Mouse (Mus musculus) neural tube, embryonic 14.5 days (tissue): ENCODE data around the gene Cdkn1b. TPM values are rescaled to one million over a fixed set of nuclear protein-coding genes. Genes with fewer than 3 reads are reported as not detected.

ENCODE experiments used
- ATAC-seq: fragments of 200-750 bp; cut with Nextera tagmentation; 2 replicates; pipeline ENCODE4 v1.8.0; 2017; ENCODE audit warnings: low read depth, mild to moderate bottlenecking, moderate TSS enrichment, moderate library complexity
- H3K27ac ChIP-seq: fragments of 300-500 bp; sonication (generic); 2 replicates; pipeline ENCODE4 v1.5.1; 2014; ENCODE audit warnings: low read depth, mild to moderate bottlenecking, control low read depth, low read length, moderate library complexity, mixed read lengths
- H3K27me3 ChIP-seq: fragments of 300-500 bp; sonication (generic); 2 replicates; pipeline ENCODE4 v1.6.1; 2014; ENCODE audit warnings: low read length; ENCODE audit not compliant: control insufficient read depth, insufficient read depth
- H3K36me3 ChIP-seq: fragments of 300-500 bp; sonication (generic); 2 replicates; pipeline ENCODE4 v1.6.1; 2014; ENCODE audit warnings: low read length, mixed read lengths; ENCODE audit not compliant: control insufficient read depth, insufficient read depth
- H3K4me1 ChIP-seq: fragments of 300-500 bp; sonication (generic); 2 replicates; pipeline ENCODE4 v1.6.1; 2014; ENCODE audit warnings: low read length; ENCODE audit not compliant: control insufficient read depth, insufficient read depth
- H3K4me2 ChIP-seq: fragments of 300-500 bp; sonication (generic); 2 replicates; pipeline ENCODE4 v1.6.1; 2014; ENCODE audit warnings: mild to moderate bottlenecking, low read depth, low read length, control low read depth
- H3K4me3 ChIP-seq: fragments of 300-500 bp; sonication (generic); 2 replicates; pipeline ENCODE4 v1.5.1; 2014; ENCODE audit warnings: low read depth, low read length, control low read depth, mixed read lengths
- H3K9ac ChIP-seq: fragments of 300-500 bp; sonication (generic); replicated peaks from 2 replicates; pipeline ENCODE4 v1.6.1; 2014; ENCODE audit warnings: low read depth, mild to moderate bottlenecking, control low read depth, low read length, mixed read lengths
- H3K9me3 ChIP-seq: fragments of 300-500 bp; sonication (generic); 2 replicates; pipeline ENCODE4 v1.6.1; 2016; ENCODE audit warnings: low read length; ENCODE audit not compliant: control insufficient read depth
- WGBS: fragments of 180-500 bp; shearing (Covaris S2); extraction: QIAGEN DNeasy Blood & Tissue Kit; methylation state at CpG from one replicate; pipeline ENCODE4 v1.1.7; 2014; 5-methylcytosine and 5-hydroxymethylcytosine counted together
- polyA plus RNA-seq: library from polyadenylated mRNA; unstranded; fragments of >200 nt; fragmentation: Nextera tagmentation; extraction: Ambion mirVana; gene quantifications from 2 replicates; pipeline ENCODE4 v1.2.1, GENCODE M21; 2014

Cdkn1b gene
- polyA plus RNA-seq, 1 experiment from 2014 or later: 17.5 TPM

DNA sequence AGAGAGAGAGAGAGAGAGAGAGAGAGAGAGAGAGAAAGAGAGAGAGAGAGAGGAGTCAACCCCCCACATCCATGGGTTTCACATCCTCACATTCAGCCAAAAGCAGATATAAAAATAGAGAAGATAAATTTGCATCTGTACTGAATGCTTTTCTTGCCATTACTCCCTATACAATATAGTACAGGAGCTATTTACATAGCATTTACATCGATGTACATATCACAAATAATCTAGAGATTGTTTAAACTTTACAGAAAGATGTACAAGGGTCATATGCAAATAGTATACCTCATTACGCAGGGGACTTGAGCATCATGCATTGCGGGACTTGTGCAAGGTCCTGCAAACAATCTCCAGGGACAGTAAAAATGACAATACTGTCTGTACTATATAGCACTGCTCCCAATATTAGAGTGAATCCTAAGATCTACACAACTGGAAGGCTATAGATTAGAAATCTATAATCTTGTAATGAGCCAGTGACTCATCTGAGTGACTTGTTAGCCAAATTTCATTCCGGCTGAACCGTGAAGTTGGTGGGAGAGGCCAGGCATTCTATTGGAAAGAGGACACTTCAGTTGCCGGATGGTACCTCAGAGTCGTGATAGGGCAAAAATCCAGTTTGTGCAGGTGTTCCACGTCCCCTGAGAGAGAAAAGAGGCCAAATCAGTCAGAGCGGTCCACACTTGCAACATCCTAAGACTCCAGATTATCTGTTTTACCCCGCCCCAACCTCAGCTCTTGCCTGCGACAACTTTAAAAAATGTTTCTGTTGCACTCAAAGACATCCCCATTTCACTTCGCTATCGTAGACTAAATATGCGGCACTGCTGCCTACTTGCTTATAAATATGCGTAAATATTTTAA is 23.4 kb upstream of the Cdkn1b start:
- 60% methylated on average over 15 of the region's 15 CpGs for WGBS
- peak overlapping the region; percentile 50 for H3K4me2 ChIP-seq
- H3K4me3 ChIP-seq: peak overlapping the region; percentile 42
- H3K27ac ChIP-seq: no peak overlapping the region
- no peaks in the 10 kb centered on the region for H3K36me3 ChIP-seq
- peaks cover 6% of the 10 kb centered on the region; the same call in 1 of the 2 replicates for H3K4me1 ChIP-seq
- peak overlapping the region; percentile 80; the same call in 1 of the 2 replicates for H3K9ac ChIP-seq
- H3K27me3 ChIP-seq: no peaks in the 10 kb centered on the region
- no peak for ATAC-seq
- no peaks in the 10 kb centered on the region for H3K9me3 ChIP-seq

DNA sequence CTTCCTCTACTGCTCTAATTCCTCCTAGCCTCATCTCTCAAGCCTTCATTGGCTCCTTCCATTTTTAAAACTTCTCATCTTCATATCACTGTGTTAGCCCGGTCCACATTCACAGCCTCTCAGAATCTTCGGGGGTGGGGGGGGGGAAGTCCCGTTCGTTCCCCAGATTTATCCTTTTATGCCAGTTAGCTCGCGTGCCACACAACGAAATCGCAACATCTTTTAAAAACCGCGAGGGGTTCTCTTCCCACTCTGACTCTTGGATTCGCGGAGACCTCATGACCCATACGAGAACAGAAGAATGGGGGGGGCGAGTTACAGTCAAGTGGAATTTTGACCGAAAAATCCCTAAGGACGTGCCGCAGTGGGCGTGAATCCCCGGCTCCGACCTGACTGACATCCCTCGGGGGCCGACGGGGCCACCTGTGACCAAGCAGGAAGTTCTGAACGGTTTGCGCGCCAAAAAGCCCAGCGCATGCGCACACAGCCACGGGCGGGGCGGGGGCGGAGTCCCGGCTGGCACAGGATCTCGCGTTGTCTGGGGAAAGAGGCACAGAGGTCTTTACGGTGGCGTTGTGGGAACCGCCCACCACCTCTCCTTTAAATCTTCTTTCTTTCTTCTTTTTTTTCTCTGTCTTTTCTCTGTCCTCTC is 22.6 kb upstream of the Cdkn1b start:
- WGBS: under 1% methylated on average over 38 of the region's 38 CpGs
- Histone ChIP-seq H3K9me3 (no peaks in the 10 kb centered on the region), H3K4me2 (peak overlapping the region; percentile 50), H3K4me1 (peaks cover 6% of the 10 kb centered on the region; the same call in 1 of the 2 replicates), H3K4me3 (peak overlapping the region; percentile 42), H3K27ac (peak overlapping the region; percentile 99), H3K36me3 (no peaks in the 10 kb centered on the region), H3K27me3 (no peaks in the 10 kb centered on the region), H3K9ac (peak overlapping the region; percentile 80)
- ATAC-seq: peak; percentile 93

DNA sequence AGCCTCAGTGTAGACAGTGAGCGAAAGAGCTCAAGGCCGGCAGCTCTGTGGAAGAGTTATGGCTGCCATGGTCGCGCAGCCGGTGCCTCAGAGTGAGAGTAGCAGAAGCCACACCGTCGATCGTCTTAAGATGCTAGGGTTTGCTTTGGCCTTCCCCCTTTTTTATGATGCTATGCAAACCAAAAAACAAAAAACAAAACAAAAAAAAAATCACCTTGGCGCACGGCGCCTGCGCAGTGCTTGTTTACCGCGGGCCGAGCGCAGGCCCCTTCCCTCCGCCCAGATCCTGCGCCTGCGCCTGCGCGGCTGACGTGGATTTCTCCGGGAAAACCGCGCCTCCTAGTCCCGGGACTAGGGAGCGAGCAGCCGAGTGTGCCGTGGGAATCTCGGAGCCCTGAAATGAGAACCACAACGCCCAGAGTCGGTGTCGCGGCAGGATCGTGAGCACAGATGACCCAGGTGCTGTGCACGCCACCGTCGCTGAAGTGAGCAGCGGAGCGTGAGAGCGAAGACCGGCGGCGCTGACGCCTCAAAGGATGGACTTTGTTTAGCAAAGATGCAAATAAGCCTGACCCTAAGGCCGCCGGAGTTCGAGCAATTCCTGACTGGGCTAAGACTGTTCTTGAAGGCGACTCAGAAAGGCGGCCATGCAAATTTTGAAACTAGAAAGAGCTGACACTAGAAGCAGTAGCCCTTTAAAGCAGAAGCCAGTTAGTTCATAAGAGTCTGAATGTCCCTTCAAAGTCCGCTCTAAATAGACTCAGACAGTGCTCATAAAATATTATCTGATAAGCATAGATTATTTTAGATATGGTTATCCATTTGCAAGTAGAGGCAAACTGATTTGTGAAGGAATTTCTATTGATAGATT is 21.9 kb upstream of the Cdkn1b start, which contains the start of gene Gpr19:
Gene Gpr19, minus strand, starts transcription at position 484 of the 871 bp plus-strand sequence.
- Histone ChIP-seq H3K9me3 (no peaks in the 10 kb centered on the region), H3K4me1 (peaks cover 6% of the 10 kb centered on the region; the same call in 1 of the 2 replicates), H3K9ac (peak within 1 kb of the TSS; percentile 80), H3K27me3 (no peaks in the 10 kb centered on the region), H3K4me2 (peak within 1 kb of the TSS; percentile 50), H3K36me3 (no peaks in the 10 kb centered on the region), H3K27ac (peak within 1 kb of the TSS; percentile 99), H3K4me3 (peak within 1 kb of the TSS; percentile 42)
- ATAC-seq: peak; percentile 93
- WGBS: under 1% methylated on average over 51 of the region's 51 CpGs

DNA sequence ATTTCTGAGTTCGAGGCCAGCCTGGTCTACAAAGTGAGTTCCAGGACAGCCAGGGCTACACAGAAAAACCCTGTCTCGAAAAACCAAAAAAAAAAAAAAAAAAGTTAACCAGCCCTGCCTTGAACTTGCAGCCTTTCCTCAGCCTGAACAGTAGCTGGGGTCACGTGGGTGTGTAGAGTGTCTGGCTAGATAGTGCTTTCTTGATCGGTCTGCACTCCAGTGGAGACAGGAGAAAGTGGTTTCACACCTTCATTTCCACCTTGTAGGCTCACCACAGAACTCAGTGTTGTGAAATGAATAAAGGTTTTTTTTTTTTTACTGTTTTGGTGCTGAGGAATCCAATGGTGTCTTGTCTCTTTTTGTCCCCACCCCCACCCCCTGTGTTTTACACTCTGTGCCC is 16.8 kb upstream of the Cdkn1b start:
- Histone ChIP-seq H3K4me1 (peaks cover 6% of the 10 kb centered on the region; the same call in 1 of the 2 replicates), H3K4me3 (no peak overlapping the region), H3K27me3 (no peaks in the 10 kb centered on the region), H3K4me2 (no peak overlapping the region), H3K27ac (no peak overlapping the region), H3K9me3 (no peaks in the 10 kb centered on the region), H3K9ac (no peak overlapping the region), H3K36me3 (no peaks in the 10 kb centered on the region)
- 89% methylated on average over 4 of the region's 4 CpGs for WGBS
- ATAC-seq: no peak

DNA sequence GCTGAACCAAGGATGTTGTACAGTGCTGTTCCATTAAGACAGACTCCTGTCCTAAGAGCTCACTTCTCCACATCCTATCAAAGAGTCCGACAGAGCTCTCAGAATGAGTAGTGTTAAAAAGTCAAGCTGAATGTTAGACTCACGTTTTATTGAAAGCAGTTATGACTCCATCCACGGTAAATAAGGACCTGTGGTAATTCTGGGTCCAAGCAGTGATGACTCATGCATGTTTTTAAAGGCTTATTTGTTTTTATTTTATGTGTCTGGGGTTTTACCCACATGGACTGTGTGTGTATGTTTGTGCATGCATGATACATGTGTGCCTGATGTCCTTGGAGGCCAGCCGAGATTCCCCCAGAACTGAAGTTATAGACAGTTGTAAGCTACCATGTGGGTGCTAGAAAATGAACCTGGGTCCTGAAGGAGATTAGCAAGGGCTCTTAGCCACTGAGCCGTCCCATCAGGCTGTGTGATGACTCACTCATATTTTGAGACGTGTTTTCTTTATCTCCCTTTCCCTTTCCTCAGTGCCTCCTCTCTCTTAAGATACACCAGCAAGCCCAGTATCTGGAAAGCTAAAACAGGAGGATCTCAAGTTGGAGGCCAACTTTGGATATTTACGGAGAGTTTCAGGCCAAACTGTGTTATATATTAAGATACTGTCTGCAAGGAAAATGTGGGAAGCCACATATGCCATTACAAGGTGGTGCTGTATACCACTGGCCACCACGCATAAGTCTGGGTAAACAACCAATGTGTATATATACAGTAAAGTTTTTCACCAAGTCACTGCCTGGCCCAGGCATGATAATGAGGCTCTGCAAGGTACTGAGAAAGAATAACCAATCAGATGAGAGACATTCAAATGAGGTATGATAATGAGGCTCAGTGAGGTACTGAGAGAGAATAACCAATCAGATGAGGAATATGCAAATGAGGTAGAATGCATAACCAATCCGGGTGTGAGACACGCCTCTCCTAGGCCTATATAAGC is 16.0 kb upstream of the Cdkn1b start:
- no peak overlapping the region for H3K4me3 ChIP-seq

DNA sequence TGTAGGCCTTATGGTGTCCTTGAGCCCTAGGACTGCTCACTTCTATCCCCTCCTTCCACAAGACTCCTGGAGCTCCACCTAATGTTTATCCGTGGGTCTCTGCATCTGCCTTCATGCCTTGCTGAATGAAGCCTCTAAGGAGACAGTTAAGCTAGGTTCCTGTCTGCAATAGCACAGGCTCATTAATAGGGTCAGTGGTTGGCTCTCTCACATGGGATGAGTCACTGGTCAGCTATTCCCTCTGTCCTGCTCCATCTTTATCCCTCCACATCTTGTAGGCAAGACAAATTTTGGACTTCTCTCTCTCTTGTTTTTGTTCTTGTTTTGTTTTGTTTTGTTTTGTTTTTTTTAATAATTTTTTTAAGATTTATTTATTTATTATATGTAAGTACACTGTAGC is 14.4 kb upstream of the Cdkn1b start:
- ATAC-seq: no peak
- no peaks in the 10 kb centered on the region for H3K36me3 ChIP-seq
- no peaks in the 10 kb centered on the region for H3K27me3 ChIP-seq
- H3K27ac ChIP-seq: no peak overlapping the region
- no peak overlapping the region for H3K4me2 ChIP-seq
- no peak overlapping the region for H3K9ac ChIP-seq
- H3K4me1 ChIP-seq: no peaks in the 10 kb centered on the region
- no peaks in the 10 kb centered on the region for H3K9me3 ChIP-seq
- 90% methylated on average over 1 of the region's 1 CpGs for WGBS
- no peak overlapping the region for H3K4me3 ChIP-seq

More for the DNA sequence above, 16.0 kb upstream of the Cdkn1b start:
- Histone ChIP-seq H3K36me3 (no peaks in the 10 kb centered on the region), H3K9me3 (no peaks in the 10 kb centered on the region), H3K4me2 (no peak overlapping the region), H3K27ac (no peak overlapping the region), H3K4me1 (peaks cover 5% of the 10 kb centered on the region; the same call in 1 of the 2 replicates), H3K27me3 (no peaks in the 10 kb centered on the region), H3K9ac (no peak overlapping the region)
- 95% methylated on average over 10 of the region's 10 CpGs for WGBS
- ATAC-seq: no peak

DNA sequence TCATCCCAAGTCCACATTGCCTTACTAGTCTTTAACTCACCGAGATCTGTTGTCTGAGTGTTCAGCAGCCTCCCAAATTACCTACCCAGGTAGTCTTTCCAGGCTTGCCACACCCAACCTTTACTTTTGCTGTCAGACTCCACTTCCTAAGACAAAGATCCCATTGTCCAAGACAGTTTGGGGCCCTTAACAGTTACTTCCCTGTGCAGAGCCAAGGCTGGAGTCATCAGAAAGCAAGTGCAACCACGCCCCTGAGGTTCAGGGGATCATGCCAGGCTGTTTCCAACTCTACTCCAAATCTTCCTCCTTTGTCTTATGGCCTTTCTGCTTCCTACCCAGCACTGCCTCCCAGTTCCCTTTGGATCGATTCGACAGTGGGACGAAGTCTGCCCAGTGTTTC is 5.7 kb upstream of the Cdkn1b start:
- no peak overlapping the region for H3K4me3 ChIP-seq
- H3K27me3 ChIP-seq: no peaks in the 10 kb centered on the region
- no peak for ATAC-seq

DNA sequence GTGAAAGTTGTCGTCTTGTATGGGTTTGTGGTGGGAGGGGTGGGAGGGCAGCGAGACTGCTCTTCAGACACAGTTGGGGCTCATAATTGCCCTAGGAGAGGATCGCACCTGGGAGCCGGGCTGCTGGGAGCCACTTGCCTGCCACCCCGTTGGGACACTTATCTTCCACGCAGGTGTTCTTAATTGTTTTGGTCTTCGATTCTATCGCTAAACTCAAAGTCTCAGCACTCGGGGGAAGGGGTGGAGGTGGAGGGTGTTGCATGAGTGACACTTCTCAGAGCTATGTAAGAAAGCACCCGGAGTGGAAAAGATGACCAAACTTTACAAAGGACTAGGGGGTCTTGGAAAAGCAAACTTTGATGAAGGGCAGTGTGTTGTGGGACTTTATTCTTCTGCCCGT is 3.6 kb upstream of the Cdkn1b start:
- Histone ChIP-seq H3K27me3 (no peaks in the 10 kb centered on the region), H3K4me1 (peaks cover 10% of the 10 kb centered on the region; the same call in 1 of the 2 replicates), H3K27ac (no peak overlapping the region), H3K4me2 (peak overlapping the region; percentile 51), H3K9me3 (no peaks in the 10 kb centered on the region), H3K36me3 (no peaks in the 10 kb centered on the region), H3K4me3 (peak overlapping the region; percentile 30), H3K9ac (no peak overlapping the region)
- ATAC-seq: no peak
- WGBS: 0% methylated on average over 11 of the region's 11 CpGs

More for the DNA sequence above, 5.7 kb upstream of the Cdkn1b start:
- Histone ChIP-seq H3K4me2 (no peak overlapping the region), H3K27ac (no peak overlapping the region), H3K4me1 (peaks cover 7% of the 10 kb centered on the region; the same call in 1 of the 2 replicates), H3K36me3 (no peaks in the 10 kb centered on the region), H3K9me3 (no peaks in the 10 kb centered on the region), H3K9ac (no peak overlapping the region)
- WGBS: 95% methylated on average over 5 of the region's 5 CpGs
